In the genomic region with DNA sequence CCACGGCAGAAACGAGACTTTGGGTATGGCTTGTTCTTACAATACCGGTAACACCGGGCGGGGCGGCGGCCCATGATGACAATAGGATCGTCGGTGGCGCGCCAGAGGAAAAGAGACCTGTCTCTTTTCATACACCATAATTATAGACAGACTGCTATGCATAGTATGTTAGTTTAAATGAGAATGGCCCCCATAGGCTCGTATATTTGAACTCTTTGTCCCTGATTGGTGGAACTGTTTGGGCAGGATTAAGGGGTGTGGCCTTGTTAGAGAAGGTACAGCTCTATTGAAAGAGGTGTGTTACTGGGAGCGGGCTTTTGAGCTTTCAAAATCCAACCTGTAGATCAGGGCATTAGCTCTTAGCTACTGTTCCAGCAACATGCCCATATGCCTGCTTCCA, we compare ENCODE assay signal across 8 mouse cellular contexts. TPM values are rescaled to one million over a fixed set of nuclear protein-coding genes. Genes with fewer than 3 reads are reported as not detected.
DNase-seq lines count a peak whose midpoint lies in the region; ATAC-seq and TF ChIP-seq lines count a peak whose summit lies in the region.

A gene (minus strand): TSS at position 101 of the 400 bp plus-strand sequence.

- no peaks in the 10 kb centered on the region for H3K27me3 ChIP-seq in heart, adult 2 months (ENCODE audit: control insufficient read depth, insufficient read depth, low read length)

- no peak for TF ChIP-seq POLR2A in heart, adult 2 months (IDR thresholded peaks at IDR 0.05; ENCODE audit: insufficient read depth, low read depth, low read length)

- no peak for TF ChIP-seq EP300 in heart, adult 2 months (IDR thresholded peaks at IDR 0.05; ENCODE audit: insufficient read depth, low read depth, low read length)

- ATAC-seq in inflammation-experienced regulatory T-cells, adult 6 months: no peak
- no peak for ATAC-seq in megakaryocyte, adult 5-6 weeks (ENCODE audit: poor library complexity, severe bottlenecking)

- no peaks in the 10 kb centered on the region for H3K79me2 ChIP-seq in heart, adult 2 months (replicated peaks; ENCODE audit: control insufficient read depth, insufficient read depth, low read length)

- H3K9ac ChIP-seq in heart, adult 2 months (ENCODE audit: low read depth, low read length): no peak within 1 kb of the TSS

- intact Hi-C loops in heart, adult 2 months (cut with DNase I): no loop called here

- 96% methylated on average over 11 of the region's 13 CpGs for WGBS in heart, adult 2 months

- H3K4me1 ChIP-seq in heart, adult 2 months (ENCODE audit: control insufficient read depth, insufficient read depth, low read length): no peaks in the 10 kb centered on the region

- H3K36me3 ChIP-seq in heart, adult 2 months (ENCODE audit: control insufficient read depth, insufficient read depth, low read length): no peaks in the 10 kb centered on the region

- H3K27ac ChIP-seq in heart, adult 2 months: no peak within 1 kb of the TSS

- TF ChIP-seq CTCF in heart, adult 2 months (IDR thresholded peaks at IDR 0.05): no peak

- H3K4me3 ChIP-seq in heart, adult 2 months: no peak within 1 kb of the TSS

- no peak for DNase-seq in heart, adult 2 months
- no peak for DNase-seq in heart, adult 11 months
- DNase-seq in adrenal gland, postnatal 14 days: no peak
- DNase-seq in gastrocnemius, postnatal 10 days: no peak
- no peak for DNase-seq in urinary bladder, postnatal 25 days (ENCODE audit: low spot score)
- DNase-seq in right cerebral cortex, postnatal 14 days: no peak

RNA-seq across cellular contexts. Expression of the gene that starts here (rescaled TPM):
- total RNA-seq in heart, adult 2 months (2021): 100 to 1,000 TPM; 477 to 494 TPM
- polyA plus RNA-seq in heart, adult 2 months (2012; rRNA removed): 69.3 and 113 TPM in 2 replicates
- total RNA-seq in adrenal gland, postnatal 14 days (2021): 879 and 1,024 TPM in 2 replicates
- total RNA-seq in gastrocnemius, postnatal 10 days (2021): 100 to 1,000 TPM; 606 to 671 TPM
- polyA plus RNA-seq in inflammation-experienced regulatory T-cells, adult 6 months (2017; shearing (Covaris generic)): 100 to 1,000 TPM; 254 to 551 (median 478) TPM
- total RNA-seq in megakaryocyte, adult 5-6 weeks (2015): 1,226 and 1,246 TPM in 2 replicates
- total RNA-seq in megakaryocyte, adult 5-6 weeks (2017): 95.0 and 249 TPM in 2 replicates
